Mouse (Mus musculus) embryonic fibroblast, embryonic 13.5 days (primary cell): ENCODE results near the gene Upk3b.

Experiments
- CTCF ChIP-seq: IDR thresholded peaks from 2 replicates; pipeline ENCODE4 v1.5.1; 2011; ENCODE audit warnings: mild to moderate bottlenecking, control low read depth, low read length, moderate library complexity, borderline replicate concordance; ENCODE audit not compliant: insufficient read depth
- POLR2A ChIP-seq: IDR thresholded peaks from 2 replicates; pipeline ENCODE4 v1.6.1; 2011; ENCODE audit warnings: low read depth, mild to moderate bottlenecking, control low read depth, low read length, moderate library complexity

DNA sequence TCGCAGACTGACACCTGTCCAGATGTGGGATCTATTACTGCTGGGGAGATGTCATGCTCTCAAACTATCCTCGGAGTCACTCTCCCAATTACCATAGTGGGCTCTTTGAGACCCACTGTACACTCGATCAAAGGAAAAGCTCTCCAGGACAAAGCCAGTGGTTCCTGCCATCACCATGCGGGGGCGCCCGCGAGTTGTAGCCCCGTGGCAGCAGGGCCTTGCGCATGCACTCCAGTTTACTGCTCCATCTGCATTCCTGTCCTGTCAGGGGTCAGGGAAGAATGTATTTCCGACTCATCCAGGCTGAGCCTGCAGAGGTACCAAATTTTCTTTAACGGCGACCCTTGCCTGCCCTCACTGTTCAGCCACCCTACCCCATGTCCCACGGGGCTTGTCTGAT is 6.6 kb downstream of the Upk3b start:
- TF ChIP-seq CTCF: no peak
- no peak for TF ChIP-seq POLR2A
